Mouse (Mus musculus) lung, adult 2 months (tissue): Measurements from ENCODE around the gene Maml2.

Experiments used
- CTCF ChIP-seq: fragments of 200-500 bp; IDR thresholded peaks from 2 replicates; pipeline ENCODE4 v1.5.1; 2011; ENCODE audit warnings: mild to moderate bottlenecking, low read length, control low read depth; ENCODE audit not compliant: insufficient read depth
- POLR2A ChIP-seq: fragments of 200-500 bp; IDR thresholded peaks from 2 replicates; pipeline ENCODE4 v1.6.1; 2011; ENCODE audit warnings: low read depth, mild to moderate bottlenecking, control low read depth, low read length, borderline replicate concordance; ENCODE audit errors: extremely low read depth

- TF ChIP-seq CTCF: no peak
- TF ChIP-seq POLR2A: no peak
Measured at GRCm38 (mm10) chr9:13493746-13494145, 196.0 kb downstream of the Maml2 start.
